Mouse (Mus musculus) neural tube, embryonic 14.5 days (tissue): Measurements from ENCODE around the gene Ube2c. TPM values are rescaled to one million over a fixed set of nuclear protein-coding genes. Genes with fewer than 3 reads are reported as not detected.
A peak's percentile ranks its signal among the peaks of the same experiment; 100 is the strongest.

Source experiments
- ATAC-seq: fragments of 200-750 bp; cut with Nextera tagmentation; 2 replicates; pipeline ENCODE4 v1.8.0; 2017; ENCODE audit warnings: low read depth, mild to moderate bottlenecking, moderate TSS enrichment, moderate library complexity
- H3K27ac ChIP-seq: fragments of 300-500 bp; sonication (generic); 2 replicates; pipeline ENCODE4 v1.5.1; 2014; ENCODE audit warnings: low read depth, mild to moderate bottlenecking, control low read depth, low read length, moderate library complexity, mixed read lengths
- H3K27me3 ChIP-seq: fragments of 300-500 bp; sonication (generic); 2 replicates; pipeline ENCODE4 v1.6.1; 2014; ENCODE audit warnings: low read length; ENCODE audit not compliant: control insufficient read depth, insufficient read depth
- H3K36me3 ChIP-seq: fragments of 300-500 bp; sonication (generic); 2 replicates; pipeline ENCODE4 v1.6.1; 2014; ENCODE audit warnings: low read length, mixed read lengths; ENCODE audit not compliant: control insufficient read depth, insufficient read depth
- H3K4me1 ChIP-seq: fragments of 300-500 bp; sonication (generic); 2 replicates; pipeline ENCODE4 v1.6.1; 2014; ENCODE audit warnings: low read length; ENCODE audit not compliant: control insufficient read depth, insufficient read depth
- H3K4me2 ChIP-seq: fragments of 300-500 bp; sonication (generic); 2 replicates; pipeline ENCODE4 v1.6.1; 2014; ENCODE audit warnings: mild to moderate bottlenecking, low read depth, low read length, control low read depth
- H3K4me3 ChIP-seq: fragments of 300-500 bp; sonication (generic); 2 replicates; pipeline ENCODE4 v1.5.1; 2014; ENCODE audit warnings: low read depth, low read length, control low read depth, mixed read lengths
- H3K9ac ChIP-seq: fragments of 300-500 bp; sonication (generic); replicated peaks from 2 replicates; pipeline ENCODE4 v1.6.1; 2014; ENCODE audit warnings: low read depth, mild to moderate bottlenecking, control low read depth, low read length, mixed read lengths
- H3K9me3 ChIP-seq: fragments of 300-500 bp; sonication (generic); 2 replicates; pipeline ENCODE4 v1.6.1; 2016; ENCODE audit warnings: low read length; ENCODE audit not compliant: control insufficient read depth
- WGBS: fragments of 180-500 bp; shearing (Covaris S2); extraction: QIAGEN DNeasy Blood & Tissue Kit; methylation state at CpG from one replicate; pipeline ENCODE4 v1.1.7; 2014; 5-methylcytosine and 5-hydroxymethylcytosine counted together
- polyA plus RNA-seq: library from polyadenylated mRNA; unstranded; fragments of >200 nt; fragmentation: Nextera tagmentation; extraction: Ambion mirVana; gene quantifications from 2 replicates; pipeline ENCODE4 v1.2.1, GENCODE M21; 2014

The Ube2c gene
- polyA plus RNA-seq, 1 experiment from 2014 or later, result 30.6 TPM

- H3K4me2 ChIP-seq, result no peak overlapping the region
- 81% methylated on average over 5 of the region's 5 CpGs for whole genome bisulfite sequencing
- no peak for ATAC-seq
Observed at GRCm38 (mm10) chr2:164817703-164818102, 48.0 kb downstream of the Ube2c start.

GRCm38 (mm10) chr2:164821060-164821459 is 51.4 kb downstream of the Ube2c start:
- Histone ChIP-seq H3K9me3 (no peaks in the 10 kb centered on the region), H3K4me3 (no peak overlapping the region), H3K4me2 (no peak overlapping the region), H3K36me3 (peaks cover 17% of the 10 kb centered on the region), H3K27me3 (no peaks in the 10 kb centered on the region), H3K4me1 (peaks cover 4% of the 10 kb centered on the region; the same call in 1 of the 2 replicates), H3K27ac (no peak overlapping the region), H3K9ac (no peak overlapping the region)
- ATAC-seq, result no peak
- 93% methylated on average over 6 of the region's 6 CpGs for WGBS

More at GRCm38 (mm10) chr2:164817703-164818102, 48.0 kb downstream of the Ube2c start:
- H3K9me3 ChIP-seq, result no peaks in the 10 kb centered on the region
- H3K36me3 ChIP-seq, result peaks cover 9% of the 10 kb centered on the region
- peaks cover 4% of the 10 kb centered on the region; the same call in 1 of the 2 replicates for H3K4me1 ChIP-seq
- H3K9ac ChIP-seq, result no peak overlapping the region
- H3K27ac ChIP-seq, result no peak overlapping the region
- H3K27me3 ChIP-seq, result no peaks in the 10 kb centered on the region
- H3K4me3 ChIP-seq, result no peak overlapping the region

- H3K36me3 ChIP-seq, result peaks cover 30% of the 10 kb centered on the region
Observed at GRCm38 (mm10) chr2:164822636-164823165, 53.0 kb downstream of the Ube2c start, which contains the start of gene Zswim1. TSS of gene Zswim1 (plus strand) at chr2:164822686.

GRCm38 (mm10) chr2:164823181-164823585 is 53.5 kb downstream of the Ube2c start:
- Histone ChIP-seq H3K4me2 (peak overlapping the region; percentile 48), H3K27me3 (no peaks in the 10 kb centered on the region), H3K9ac (peak overlapping the region; percentile 66), H3K36me3 (peaks cover 33% of the 10 kb centered on the region), H3K27ac (peak overlapping the region; percentile 92), H3K4me3 (peak overlapping the region; percentile 57), H3K4me1 (peaks cover 4% of the 10 kb centered on the region; the same call in 1 of the 2 replicates), H3K9me3 (no peaks in the 10 kb centered on the region)
- ATAC-seq, result peak; percentile 74
- under 1% methylated on average over 10 of the region's 10 CpGs for WGBS

More at GRCm38 (mm10) chr2:164822636-164823165, 53.0 kb downstream of the Ube2c start, which contains the start of gene Zswim1:
- H3K27ac ChIP-seq, result peak within 1 kb of the TSS; percentile 92
- no peaks in the 10 kb centered on the region for H3K27me3 ChIP-seq
- WGBS, result under 1% methylated on average over 32 of the region's 32 CpGs
- H3K4me2 ChIP-seq, result peak within 1 kb of the TSS; percentile 48
- H3K4me1 ChIP-seq, result peaks cover 4% of the 10 kb centered on the region; the same call in 1 of the 2 replicates
- peak within 1 kb of the TSS; percentile 57 for H3K4me3 ChIP-seq
- H3K9me3 ChIP-seq, result no peaks in the 10 kb centered on the region
- peak; percentile 99 for ATAC-seq
- H3K9ac ChIP-seq, result peak within 1 kb of the TSS; percentile 66

GRCm38 (mm10) chr2:164823969-164824368 is 54.3 kb downstream of the Ube2c start:
- peaks cover 33% of the 10 kb centered on the region for H3K36me3 ChIP-seq
- no peak for ATAC-seq
- H3K4me3 ChIP-seq, result no peak overlapping the region
- H3K27ac ChIP-seq, result no peak overlapping the region
- H3K4me1 ChIP-seq, result peaks cover 4% of the 10 kb centered on the region; the same call in 1 of the 2 replicates
- H3K9me3 ChIP-seq, result no peaks in the 10 kb centered on the region
- no peak overlapping the region; the same call in 1 of the 2 replicates for H3K4me2 ChIP-seq
- no peak overlapping the region for H3K9ac ChIP-seq
- WGBS, result 92% methylated on average over 4 of the region's 4 CpGs
- no peaks in the 10 kb centered on the region for H3K27me3 ChIP-seq

GRCm38 (mm10) chr2:164825521-164825920 is 55.8 kb downstream of the Ube2c start:
- 95% methylated on average over 17 of the region's 17 CpGs for WGBS
- no peak overlapping the region for H3K27ac ChIP-seq
- peaks cover 32% of the 10 kb centered on the region for H3K36me3 ChIP-seq
- ATAC-seq, result no peak
- H3K27me3 ChIP-seq, result no peaks in the 10 kb centered on the region
- no peaks in the 10 kb centered on the region for H3K9me3 ChIP-seq
- H3K4me1 ChIP-seq, result peaks cover 4% of the 10 kb centered on the region; the same call in 1 of the 2 replicates
- no peak overlapping the region for H3K4me2 ChIP-seq
- no peak overlapping the region for H3K9ac ChIP-seq
- H3K4me3 ChIP-seq, result no peak overlapping the region

GRCm38 (mm10) chr2:164827146-164827850 is 57.6 kb downstream of the Ube2c start:
- WGBS, result 87% methylated on average over 15 of the region's 16 CpGs
- ATAC-seq, result no peak
- Histone ChIP-seq H3K36me3 (peaks cover 24% of the 10 kb centered on the region), H3K27ac (no peak overlapping the region), H3K4me2 (no peak overlapping the region), H3K9me3 (no peaks in the 10 kb centered on the region), H3K9ac (no peak overlapping the region), H3K4me1 (peaks cover 2% of the 10 kb centered on the region; the same call in 1 of the 2 replicates), H3K4me3 (no peak overlapping the region), H3K27me3 (no peaks in the 10 kb centered on the region)
